Mouse (Mus musculus): ENCODE results near the gene Plxnb2. TPM values are rescaled to one million over a fixed set of nuclear protein-coding genes. Genes with fewer than 3 reads are reported as not detected.

The Plxnb2 gene
- polyA plus RNA-seq, 1 experiment from 2014 or later: 158 TPM

GRCm38 (mm10) chr15:89122649-89123366 is 57.8 kb downstream of the Plxnb2 start, which contains the start of gene Tubgcp6:
TSS of gene Tubgcp6 (minus strand) at chr15:89123112.
- H3K4me3 ChIP-seq (ENCODE audit: low read depth, low read length): peak within 1 kb of the TSS; percentile 93
- peak within 1 kb of the TSS; percentile 95 for H3K4me2 ChIP-seq (ENCODE audit: low read depth, low read length)
- ATAC-seq (ENCODE audit: low read depth) (peak; percentile 90), DNase-seq (ENCODE audit: low spot score) (peak; percentile 97)
- under 1% methylated on average over 47 of the region's 47 CpGs for WGBS
- H3K27ac ChIP-seq (replicated peaks; ENCODE audit: low read depth, low read length): peak within 1 kb of the TSS; percentile 90
- H3K9me3 ChIP-seq (ENCODE audit: control insufficient read depth, low read length): no peaks in the 10 kb centered on the region
- H3K36me3 ChIP-seq (ENCODE audit: control insufficient read depth, insufficient read depth, low read length): peaks cover 36% of the 10 kb centered on the region
- peaks cover 30% of the 10 kb centered on the region for H3K4me1 ChIP-seq (ENCODE audit: control insufficient read depth, insufficient read depth, low read length)
- H3K27me3 ChIP-seq (replicated peaks; ENCODE audit: control insufficient read depth, insufficient read depth, low read length): no peaks in the 10 kb centered on the region
- peak within 1 kb of the TSS; percentile 89 for H3K9ac ChIP-seq (ENCODE audit: low read depth, low read length)

GRCm38 (mm10) chr15:89118007-89118406 is 62.6 kb downstream of the Plxnb2 start:
- Histone ChIP-seq H3K4me2 (ENCODE audit: low read depth, low read length) (no peak overlapping the region), H3K4me1 (ENCODE audit: control insufficient read depth, insufficient read depth, low read length) (peaks cover 19% of the 10 kb centered on the region), H3K4me3 (ENCODE audit: low read depth, low read length) (no peak overlapping the region), H3K36me3 (ENCODE audit: control insufficient read depth, insufficient read depth, low read length) (peaks cover 61% of the 10 kb centered on the region), H3K27ac (replicated peaks; ENCODE audit: low read depth, low read length) (no peak overlapping the region), H3K9me3 (ENCODE audit: control insufficient read depth, low read length) (0 out of 2 replicates have a peak, but pooled peaks cover 4% of the 10 kb centered on the region), H3K9ac (ENCODE audit: low read depth, low read length) (no peak overlapping the region), H3K27me3 (replicated peaks; ENCODE audit: control insufficient read depth, insufficient read depth, low read length) (no peaks in the 10 kb centered on the region)
- ATAC-seq (ENCODE audit: low read depth) (no peak), DNase-seq (ENCODE audit: low spot score) (no peak)

- H3K9ac ChIP-seq (ENCODE audit: low read depth, low read length): no peak overlapping the region
- H3K4me1 ChIP-seq (ENCODE audit: control insufficient read depth, insufficient read depth, low read length): no peaks in the 10 kb centered on the region
These were observed 70.4 kb downstream of the Plxnb2 start for GRCm38 (mm10) chr15:89110147-89110546.

GRCm38 (mm10) chr15:89106976-89107375 is 73.6 kb downstream of the Plxnb2 start:
- H3K4me3 ChIP-seq (ENCODE audit: low read depth, low read length): no peak overlapping the region
- H3K9ac ChIP-seq (ENCODE audit: low read depth, low read length): no peak overlapping the region
- H3K27ac ChIP-seq (replicated peaks; ENCODE audit: low read depth, low read length): no peak overlapping the region
- no peaks in the 10 kb centered on the region for H3K4me1 ChIP-seq (ENCODE audit: control insufficient read depth, insufficient read depth, low read length)
- ATAC-seq (ENCODE audit: low read depth): no peak
- 100% methylated on average over 1 of the region's 1 CpGs for WGBS
- H3K36me3 ChIP-seq (ENCODE audit: control insufficient read depth, insufficient read depth, low read length): peaks cover 100% of the 10 kb centered on the region
- H3K27me3 ChIP-seq (replicated peaks; ENCODE audit: control insufficient read depth, insufficient read depth, low read length): no peaks in the 10 kb centered on the region
- no peak overlapping the region for H3K4me2 ChIP-seq (ENCODE audit: low read depth, low read length)
- no peaks in the 10 kb centered on the region for H3K9me3 ChIP-seq (ENCODE audit: control insufficient read depth, low read length)
- no peak for DNase-seq (ENCODE audit: low spot score)

More at GRCm38 (mm10) chr15:89110147-89110546, 70.4 kb downstream of the Plxnb2 start:
- WGBS: 88% methylated on average over 9 of the region's 9 CpGs
- H3K4me2 ChIP-seq (ENCODE audit: low read depth, low read length): no peak overlapping the region
- H3K36me3 ChIP-seq (ENCODE audit: control insufficient read depth, insufficient read depth, low read length): peaks cover 98% of the 10 kb centered on the region
- no peaks in the 10 kb centered on the region for H3K27me3 ChIP-seq (replicated peaks; ENCODE audit: control insufficient read depth, insufficient read depth, low read length)
- DNase-seq (ENCODE audit: low spot score) (no peak), ATAC-seq (ENCODE audit: low read depth) (no peak)
- no peak overlapping the region for H3K27ac ChIP-seq (replicated peaks; ENCODE audit: low read depth, low read length)
- no peak overlapping the region for H3K4me3 ChIP-seq (ENCODE audit: low read depth, low read length)
- H3K9me3 ChIP-seq (ENCODE audit: control insufficient read depth, low read length): no peaks in the 10 kb centered on the region

- Histone ChIP-seq H3K27me3 (replicated peaks; ENCODE audit: control insufficient read depth, insufficient read depth, low read length) (no peaks in the 10 kb centered on the region), H3K4me2 (ENCODE audit: low read depth, low read length) (no peak overlapping the region), H3K4me3 (ENCODE audit: low read depth, low read length) (no peak overlapping the region), H3K9ac (ENCODE audit: low read depth, low read length) (no peak overlapping the region), H3K4me1 (ENCODE audit: control insufficient read depth, insufficient read depth, low read length) (no peaks in the 10 kb centered on the region), H3K27ac (replicated peaks; ENCODE audit: low read depth, low read length) (no peak overlapping the region), H3K36me3 (ENCODE audit: control insufficient read depth, insufficient read depth, low read length) (peaks cover 100% of the 10 kb centered on the region), H3K9me3 (ENCODE audit: control insufficient read depth, low read length) (no peaks in the 10 kb centered on the region)
- ATAC-seq (ENCODE audit: low read depth) (no peak), DNase-seq (ENCODE audit: low spot score) (no peak)
- WGBS: 86% methylated on average over 13 of the region's 13 CpGs
These were observed 74.5 kb downstream of the Plxnb2 start for GRCm38 (mm10) chr15:89106073-89106472.

Small RNA genes within 50 kb of the gene (microRNA-seq; reads per million reads assigned to microRNA genes)
- gene Mir6958 (ENCODE audit: borderline number of aligned reads) (1.3 reads per million), gene Mir7118 (ENCODE audit: borderline number of aligned reads) (not detected)

Other genes starting within 250 kb of the Plxnb2 start
- gene Ttll8, start 226.4 kb downstream of the Plxnb2 start, polyA plus RNA-seq (2014; fragmentation: Nextera tagmentation; extraction: Ambion mirVana): 0.17 TPM in 1 of 2 replicates, not detected in the other
- 0.26 and 0.33 TPM in 2 replicates for gene Mlc1, start 201.8 kb downstream of the Plxnb2 start, polyA plus RNA-seq (2014; fragmentation: Nextera tagmentation; extraction: Ambion mirVana)
- 0.26 and 0.50 TPM in 2 replicates for gene Mov10l1, start 197.9 kb downstream of the Plxnb2 start, polyA plus RNA-seq (2014; fragmentation: Nextera tagmentation; extraction: Ambion mirVana)
- gene Panx2, start 121.1 kb downstream of the Plxnb2 start, polyA plus RNA-seq (2014; fragmentation: Nextera tagmentation; extraction: Ambion mirVana): 0.42 and 0.50 TPM in 2 replicates
- gene Trabd, start 105.7 kb downstream of the Plxnb2 start, polyA plus RNA-seq (2014; fragmentation: Nextera tagmentation; extraction: Ambion mirVana): 41.4 and 46.8 TPM in 2 replicates
- 18.3 and 18.5 TPM in 2 replicates for gene Selenoo, start 91.7 kb downstream of the Plxnb2 start, polyA plus RNA-seq (2014; fragmentation: Nextera tagmentation; extraction: Ambion mirVana)
- gene Tubgcp6, start 57.7 kb downstream of the Plxnb2 start, polyA plus RNA-seq (2014; fragmentation: Nextera tagmentation; extraction: Ambion mirVana): 13.9 and 16.9 TPM in 2 replicates
- gene Hdac10, start 52.1 kb downstream of the Plxnb2 start, polyA plus RNA-seq (2014; fragmentation: Nextera tagmentation; extraction: Ambion mirVana): 15.5 and 17.8 TPM in 2 replicates
- 13.6 and 14.2 TPM in 2 replicates for gene Mapk12, start 40.1 kb downstream of the Plxnb2 start, polyA plus RNA-seq (2014; fragmentation: Nextera tagmentation; extraction: Ambion mirVana)
- 7.8 and 8.6 TPM in 2 replicates for gene Mapk11, start 31.2 kb downstream of the Plxnb2 start, polyA plus RNA-seq (2014; fragmentation: Nextera tagmentation; extraction: Ambion mirVana)
- 11.4 and 13.1 TPM in 2 replicates for gene Dennd6b, start 15.7 kb upstream of the Plxnb2 start, polyA plus RNA-seq (2014; fragmentation: Nextera tagmentation; extraction: Ambion mirVana)
- 27.3 and 32.2 TPM in 2 replicates for gene Ppp6r2, start 30.8 kb upstream of the Plxnb2 start, polyA plus RNA-seq (2014; fragmentation: Nextera tagmentation; extraction: Ambion mirVana)
- gene Sbf1, start 134.5 kb upstream of the Plxnb2 start, polyA plus RNA-seq (2014; fragmentation: Nextera tagmentation; extraction: Ambion mirVana): 58.2 and 65.6 TPM in 2 replicates
- 0.21 TPM in 1 of 2 replicates, not detected in the other for gene Adm2, start 141.9 kb upstream of the Plxnb2 start, polyA plus RNA-seq (2014; fragmentation: Nextera tagmentation; extraction: Ambion mirVana)
- gene Miox, start 153.6 kb upstream of the Plxnb2 start, polyA plus RNA-seq (2014; fragmentation: Nextera tagmentation; extraction: Ambion mirVana): not detected in 2 replicates
- 47.8 and 59.1 TPM in 2 replicates for gene Lmf2, start 174.9 kb upstream of the Plxnb2 start, polyA plus RNA-seq (2014; fragmentation: Nextera tagmentation; extraction: Ambion mirVana)
- 139 and 162 TPM in 2 replicates for gene Ncaph2, start 174.9 kb upstream of the Plxnb2 start, polyA plus RNA-seq (2014; fragmentation: Nextera tagmentation; extraction: Ambion mirVana)
- gene Sco2, start 193.1 kb upstream of the Plxnb2 start, polyA plus RNA-seq (2014; fragmentation: Nextera tagmentation; extraction: Ambion mirVana): 6.0 and 6.3 TPM in 2 replicates
- gene Tymp, start 196.3 kb upstream of the Plxnb2 start, polyA plus RNA-seq (2014; fragmentation: Nextera tagmentation; extraction: Ambion mirVana): 1.6 TPM in 2 replicates
- 1.3 and 1.7 TPM in 2 replicates for gene Odf3b, start 198.5 kb upstream of the Plxnb2 start, polyA plus RNA-seq (2014; fragmentation: Nextera tagmentation; extraction: Ambion mirVana)
- gene Klhdc7b, start 204.1 kb upstream of the Plxnb2 start, polyA plus RNA-seq (2014; fragmentation: Nextera tagmentation; extraction: Ambion mirVana): not detected in 2 replicates
- not detected in 2 replicates for gene Syce3, start 229.7 kb upstream of the Plxnb2 start, polyA plus RNA-seq (2014; fragmentation: Nextera tagmentation; extraction: Ambion mirVana)
- 3.9 and 7.7 TPM in 2 replicates for gene Cpt1b, start 245.1 kb upstream of the Plxnb2 start, polyA plus RNA-seq (2014; fragmentation: Nextera tagmentation; extraction: Ambion mirVana)
- gene C730034F03Rik, start 248.8 kb upstream of the Plxnb2 start, polyA plus RNA-seq (2014; fragmentation: Nextera tagmentation; extraction: Ambion mirVana): 1.1 and 2.3 TPM in 2 replicates
- not detected in 2 replicates for gene Gm44502, start 248.9 kb upstream of the Plxnb2 start, polyA plus RNA-seq (2014; fragmentation: Nextera tagmentation; extraction: Ambion mirVana)
- gene Chkb, start 249.1 kb upstream of the Plxnb2 start, polyA plus RNA-seq (2014; fragmentation: Nextera tagmentation; extraction: Ambion mirVana): 44.7 and 48.1 TPM in 2 replicates

All from embryonic facial prominence, embryonic 14.5 days (tissue).